Mouse (Mus musculus): ENCODE data around the gene Parvb.
A peak's percentile ranks its signal among the peaks of the same experiment; 100 is the strongest.

Parvb gene

DNA sequence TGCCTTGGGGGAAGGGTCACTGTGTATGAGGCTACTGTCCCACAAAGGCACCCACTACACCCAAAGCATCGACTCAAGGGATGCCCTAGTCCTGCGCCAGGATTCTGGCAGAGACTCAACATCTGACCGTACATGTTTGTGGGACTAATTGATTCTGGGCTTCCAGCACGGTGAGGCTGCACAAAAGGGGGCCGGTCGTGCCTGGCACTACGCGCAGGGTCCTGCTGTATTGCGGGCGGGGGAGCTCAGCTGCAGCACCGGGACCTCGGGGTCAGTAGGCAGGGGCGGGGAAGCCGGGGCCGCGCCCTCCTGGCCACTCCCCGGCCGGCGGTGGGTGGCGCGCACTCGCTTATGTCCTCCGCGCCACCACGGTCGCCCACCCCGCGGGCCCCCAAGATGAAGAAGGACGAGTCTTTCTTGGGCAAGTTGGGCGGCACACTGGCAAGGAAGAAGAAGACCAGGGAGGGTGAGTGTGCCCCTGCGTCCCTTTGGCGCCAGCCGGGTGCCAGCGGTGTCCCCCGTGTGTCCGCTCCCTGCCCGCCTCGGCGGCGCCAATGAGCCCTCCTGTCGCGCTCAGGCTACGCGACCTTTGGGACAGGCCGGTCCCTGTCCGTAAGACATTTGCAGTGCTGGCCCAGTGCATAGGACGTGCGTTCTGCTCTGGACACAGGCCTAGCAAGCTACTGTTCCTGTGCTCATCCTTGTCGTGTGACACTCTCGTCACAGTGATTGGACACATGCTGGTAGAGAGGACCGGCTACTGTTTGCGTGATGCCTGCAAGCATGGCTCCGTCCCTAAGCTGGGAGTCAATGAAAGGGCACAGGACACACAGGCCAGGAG is at the start of gene Parvb:
Gene Parvb (plus strand): TSS at position 323 of the 841 bp plus-strand sequence.
- no peak for DNase-seq

GRCm38 (mm10) chr15:84183967-84184366 is 47.9 kb upstream of the Parvb start:
- no peak for DNase-seq

DNA sequence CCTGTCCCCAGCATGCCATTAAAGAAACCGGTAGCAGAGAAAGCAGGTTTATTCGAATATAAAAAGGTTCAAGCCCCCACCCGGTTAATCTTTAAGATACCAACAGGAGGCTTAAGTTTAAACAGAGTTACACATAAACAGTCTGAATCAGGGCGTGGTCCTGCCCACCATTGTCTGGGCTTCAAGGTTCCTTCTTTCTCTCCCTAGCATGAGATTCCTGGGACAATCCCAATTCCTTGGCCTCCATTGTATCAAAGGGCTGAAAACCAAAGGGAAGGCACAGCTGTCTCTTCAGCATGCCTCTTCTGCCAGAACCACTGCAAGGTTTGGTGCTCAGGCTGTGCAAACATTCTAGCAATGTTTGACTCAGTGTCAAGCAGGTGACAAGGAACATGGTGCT is 45.6 kb upstream of the Parvb start:
- no peak for DNase-seq

GRCm38 (mm10) chr15:84188887-84189530 is 42.8 kb upstream of the Parvb start:
- no peak for DNase-seq

DNA sequence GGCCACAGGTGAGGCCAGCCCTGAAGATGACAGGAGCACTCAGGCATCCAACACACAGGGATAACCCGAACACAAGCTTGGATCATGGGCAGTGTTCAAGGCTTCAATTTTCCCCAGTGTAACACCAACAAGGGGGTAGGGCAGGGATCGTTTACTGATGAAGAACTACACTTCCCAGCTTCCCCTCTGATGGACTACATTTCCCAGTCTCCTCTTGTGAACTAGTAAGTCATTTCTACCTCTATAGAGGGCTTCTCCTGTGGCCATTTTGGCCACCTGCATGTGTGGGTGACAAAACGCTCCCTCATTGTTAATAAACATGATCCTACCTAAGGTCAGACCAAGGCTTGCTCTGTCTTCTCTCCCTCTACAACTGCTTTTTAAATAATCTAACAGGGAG is 42.0 kb upstream of the Parvb start:
- no peak for DNase-seq

GRCm38 (mm10) chr15:84191724-84192057 is 40.2 kb upstream of the Parvb start:
- DNase-seq: no peak

GRCm38 (mm10) chr15:84192058-84192791 is 39.6 kb upstream of the Parvb start, which contains the start of gene Samm50:
TSS of gene Samm50 (plus strand) at chr15:84192241.
- DNase-seq: peak; percentile 91

DNA sequence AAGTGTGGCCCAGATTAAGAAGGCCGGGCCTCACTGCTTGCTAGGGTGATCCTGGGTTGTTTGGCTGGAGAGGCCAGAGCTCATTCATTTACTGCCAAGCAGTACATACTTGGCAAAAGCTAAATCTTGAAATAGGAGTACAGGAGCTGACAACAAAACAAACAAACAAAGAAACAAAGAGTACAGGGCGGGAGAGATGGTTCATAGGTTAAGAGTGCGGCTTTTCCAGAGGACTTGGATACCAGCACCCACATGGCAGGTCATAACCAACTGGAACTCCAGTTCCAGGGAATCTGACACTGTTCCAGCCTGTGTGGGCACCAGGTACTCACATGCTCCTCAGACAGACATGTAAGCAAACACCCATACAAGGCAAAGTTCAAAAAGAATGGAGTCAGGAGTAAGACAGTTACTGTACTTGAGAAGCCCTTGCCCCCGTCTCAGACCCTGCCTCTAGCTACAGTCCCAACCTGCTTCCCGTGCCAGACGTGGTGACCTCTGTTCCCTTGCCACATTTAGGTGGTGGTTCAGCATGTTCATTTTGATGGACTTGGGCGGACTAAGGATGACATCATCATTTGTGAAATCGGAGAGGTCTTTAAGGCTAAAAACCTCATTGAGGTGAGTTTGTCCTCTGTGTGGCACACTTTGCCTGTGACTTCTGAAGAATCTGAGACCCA is 35.2 kb upstream of the Parvb start:
- no peak for DNase-seq

DNA sequence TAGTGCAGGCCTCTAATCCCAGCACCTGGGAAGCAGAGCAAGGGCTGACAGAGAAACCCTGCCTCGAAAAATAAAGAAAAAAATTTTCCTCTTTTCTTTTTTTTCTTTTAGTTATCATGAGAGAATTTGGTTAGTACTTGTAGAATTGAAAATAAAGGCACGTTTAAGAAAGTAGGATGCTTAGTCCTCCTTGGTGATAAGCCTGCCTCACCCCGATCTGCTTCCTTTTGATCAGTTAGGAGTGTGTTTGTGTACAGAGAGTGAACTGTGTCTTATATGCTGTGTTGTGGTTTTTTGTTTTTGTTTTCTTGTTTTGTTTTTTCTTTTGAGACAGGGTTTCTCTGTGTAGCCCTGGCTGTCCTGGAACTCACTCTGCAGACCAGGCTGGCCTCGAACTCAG is 24.5 kb upstream of the Parvb start:
- no peak for DNase-seq

- DNase-seq: no peak
Observed at GRCm38 (mm10) chr15:84209517-84210412, 22.1 kb upstream of the Parvb start.

GRCm38 (mm10) chr15:84210461-84210860 is 21.4 kb upstream of the Parvb start:
- DNase-seq: no peak

GRCm38 (mm10) chr15:84210941-84211340 is 20.9 kb upstream of the Parvb start:
- no peak for DNase-seq

- no peak for DNase-seq
Observed at GRCm38 (mm10) chr15:84211564-84211963, 20.3 kb upstream of the Parvb start.

GRCm38 (mm10) chr15:84212031-84212755 is 19.6 kb upstream of the Parvb start:
- DNase-seq: peak; percentile 82

GRCm38 (mm10) chr15:84212756-84213105 is 19.1 kb upstream of the Parvb start:
- DNase-seq: no peak

GRCm38 (mm10) chr15:84213162-84213739 is 18.6 kb upstream of the Parvb start:
- DNase-seq: no peak

DNA sequence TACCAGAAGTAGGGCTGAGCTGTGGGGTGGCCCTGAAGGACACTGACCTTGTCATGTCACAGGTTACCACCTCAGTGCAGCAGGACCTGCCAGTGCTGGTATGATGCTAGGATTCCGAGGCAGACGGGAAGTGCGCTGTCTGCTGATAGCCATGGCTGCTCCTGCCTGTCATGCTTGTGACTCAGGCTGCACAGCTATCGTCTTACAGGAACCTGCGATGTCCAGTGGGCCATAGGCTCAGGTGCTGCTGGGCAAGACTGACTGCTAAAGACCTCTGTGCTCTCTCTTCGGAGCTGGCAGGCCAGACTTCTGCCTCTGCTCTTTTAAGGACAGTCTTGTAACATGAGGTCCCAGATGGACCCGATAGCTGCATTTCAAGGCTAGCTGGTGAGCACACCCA is 17.4 kb upstream of the Parvb start:
- DNase-seq: no peak

GRCm38 (mm10) chr15:84215273-84215672 is 16.6 kb upstream of the Parvb start:
- no peak for DNase-seq

DNA sequence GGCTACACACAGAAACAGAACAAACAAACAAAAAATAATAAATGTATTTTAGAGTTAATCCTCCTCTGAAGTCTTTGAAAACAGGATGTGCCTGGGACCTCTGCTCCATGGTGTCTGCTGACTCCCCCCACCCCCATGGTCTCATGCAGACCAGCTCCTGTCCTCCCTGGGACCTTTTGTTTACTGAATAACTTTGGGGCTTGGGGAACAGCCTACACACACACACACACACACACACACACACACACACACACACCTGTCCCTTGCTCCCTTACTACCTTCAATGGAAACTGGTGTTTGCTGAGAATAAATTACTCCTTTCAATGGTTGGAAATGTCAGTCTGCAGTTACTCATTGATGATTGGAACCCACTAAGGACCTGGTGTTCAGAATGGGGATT is 15.8 kb upstream of the Parvb start:
- no peak for DNase-seq

- DNase-seq: no peak
Observed at GRCm38 (mm10) chr15:84216461-84217084, 15.3 kb upstream of the Parvb start.
